Mouse (Mus musculus) brain, embryonic 14.5 days (tissue): ENCODE results near the gene Tmprss3.

Experiments
- CTCF ChIP-seq: fragments of 200-500 bp; IDR thresholded peaks from 2 replicates; pipeline ENCODE4 v1.5.1; 2012; ENCODE audit warnings: inconsistent platforms, mild to moderate bottlenecking, moderate library complexity, borderline replicate concordance; ENCODE audit not compliant: insufficient read depth, insufficient read length; ENCODE audit errors: extremely low read depth
- POLR2A ChIP-seq: fragments of 200-500 bp; IDR thresholded peaks from 2 replicates; pipeline ENCODE4 v1.6.1; 2012; ENCODE audit warnings: mild to moderate bottlenecking, inconsistent platforms, borderline replicate concordance; ENCODE audit not compliant: poor library complexity, insufficient read depth, insufficient read length, severe bottlenecking; ENCODE audit errors: extremely low read depth

GRCm38 (mm10) chr17:31226931-31227330 is 28.2 kb upstream of the Tmprss3 start:
- TF ChIP-seq POLR2A (no peak), CTCF (no peak)
